ENCODE assay signal across 8 mouse cellular contexts in genomic region chr9:77750133-77751060, GRCm38 (mm10). TPM values are rescaled to one million over a fixed set of nuclear protein-coding genes. Genes with fewer than 3 reads are reported as not detected.
DNase-seq lines count a peak whose midpoint lies in the region; ATAC-seq and TF ChIP-seq lines count a peak whose summit lies in the region.

No protein-coding gene starts in this region.

- no peaks in the 10 kb centered on the region for H3K27me3 ChIP-seq in lung, embryonic 16.5 days (ENCODE audit: control insufficient read depth, insufficient read depth, low read depth, low read length)
- H3K27me3 ChIP-seq in thymus, adult 2 months (ENCODE audit: control insufficient read depth, insufficient read depth, low read length), result no peaks in the 10 kb centered on the region

- no peak; the same call in 1 of the 2 replicates for TF ChIP-seq POLR2A in thymus, adult 2 months (IDR thresholded peaks at IDR 0.05; ENCODE audit: control insufficient read depth, extremely low read depth, insufficient read depth, low read length, poor library complexity)

- H3K9me3 ChIP-seq in lung, embryonic 16.5 days (ENCODE audit: control insufficient read depth, low read length), result no peaks in the 10 kb centered on the region

- TF ChIP-seq CTCF in thymus, adult 2 months (IDR thresholded peaks at IDR 0.05; ENCODE audit: borderline replicate concordance, control insufficient read depth, extremely low read depth, insufficient read depth, low read length, poor library complexity), result 0 out of 2 replicates have a peak, but pooled peaks have one; percentile 11

- WGBS in lung, embryonic 16.5 days, result under 1% methylated on average over 75 of the region's 79 CpGs
- WGBS in thymus, adult 2 months, result under 1% methylated on average over 79 of the region's 79 CpGs

- no peaks in the 10 kb centered on the region for H3K36me3 ChIP-seq in lung, embryonic 16.5 days (ENCODE audit: control insufficient read depth, insufficient read depth, low read length)
- no peaks in the 10 kb centered on the region for H3K36me3 ChIP-seq in thymus, adult 2 months (ENCODE audit: control insufficient read depth, insufficient read depth, low read length)

- H3K4me1 ChIP-seq in lung, embryonic 16.5 days (replicated peaks; ENCODE audit: control insufficient read depth, insufficient read depth, low read length), result peaks cover 6% of the 10 kb centered on the region
- H3K4me1 ChIP-seq in thymus, adult 2 months (replicated peaks; ENCODE audit: control insufficient read depth, insufficient read depth, low read length), result peaks cover 6% of the 10 kb centered on the region

- peak; percentile 90 for DNase-seq in MN1 (ENCODE audit: low spot score)
- peak; percentile 94 for DNase-seq in cerebellum, adult 8-10 months
- peak; percentile 77 for DNase-seq in forelimb bud, embryonic 11.5 days (ENCODE audit: low read depth, low spot score)
- DNase-seq in layer of hippocampus, adult 9-11 months, result peak; percentile 96
- peak; percentile 92 for DNase-seq in ovary, adult 18-20 months (ENCODE audit: low spot score)
- peak; percentile 89 for DNase-seq in thymus, adult 2 months

- peak; percentile 81 to 83 for ATAC-seq in hematopoietic stem cell, adult 5-6 weeks (replicated peaks in 1 of 2; ENCODE audit: insufficient read depth in 1 of 2, low FRiP score in 2 of 2, low TSS enrichment in 1 of 2, low read depth in 1 of 2, poor library complexity in 2 of 2, severe bottlenecking in 2 of 2)
- peak; percentile 81 for ATAC-seq in lung, embryonic 16.5 days (ENCODE audit: low read depth)

- H3K4me3 ChIP-seq in lung, embryonic 16.5 days (ENCODE audit: low read length), result peak overlapping the region; percentile 61
- H3K4me3 ChIP-seq in thymus, adult 2 months (ENCODE audit: control insufficient read depth, insufficient read depth, low read length), result peak overlapping the region; percentile 73

- peak overlapping the region; percentile 72 for H3K9ac ChIP-seq in lung, embryonic 16.5 days (ENCODE audit: low read length)

- H3K27ac ChIP-seq in lung, embryonic 16.5 days (ENCODE audit: low read length), result peak overlapping the region; percentile 94
- peak overlapping the region; percentile 22 for H3K27ac ChIP-seq in thymus, adult 2 months (ENCODE audit: control insufficient read depth, insufficient read depth, low read length)

- peak overlapping the region; percentile 61 for H3K4me2 ChIP-seq in lung, embryonic 16.5 days (ENCODE audit: low read depth, low read length)

RNA-seq across cellular contexts. Expression of gene Gclc, which starts 3.9 kb away (rescaled TPM):
- total RNA-seq in hematopoietic stem cell, adult 5-6 weeks (2017), result 43.8 and 44.8 TPM in 2 replicates
- 15.8 and 16.4 TPM in 2 replicates for polyA plus RNA-seq in lung, embryonic 16.5 days (2015; fragmentation: Nextera tagmentation; extraction: Ambion mirVana)
- polyA plus RNA-seq in thymus, adult 2 months (2012; rRNA removed), result 24.7 and 26.6 TPM in 2 replicates

Comparison
In these comparisons a context has a peak if more than half of its experiments do, and no peak if none do; other contexts are left out.
1. Peak in every context shown above with its lines: DNase-seq, ATAC-seq, H3K4me3 ChIP-seq and H3K27ac ChIP-seq.